Mouse (Mus musculus): ENCODE data around the gene Spdef.

Spdef gene

GRCm38 (mm10) chr17:27675453-27675852, 53.3 kb downstream of the Spdef start:
- DNase-seq, result no peak

DNA sequence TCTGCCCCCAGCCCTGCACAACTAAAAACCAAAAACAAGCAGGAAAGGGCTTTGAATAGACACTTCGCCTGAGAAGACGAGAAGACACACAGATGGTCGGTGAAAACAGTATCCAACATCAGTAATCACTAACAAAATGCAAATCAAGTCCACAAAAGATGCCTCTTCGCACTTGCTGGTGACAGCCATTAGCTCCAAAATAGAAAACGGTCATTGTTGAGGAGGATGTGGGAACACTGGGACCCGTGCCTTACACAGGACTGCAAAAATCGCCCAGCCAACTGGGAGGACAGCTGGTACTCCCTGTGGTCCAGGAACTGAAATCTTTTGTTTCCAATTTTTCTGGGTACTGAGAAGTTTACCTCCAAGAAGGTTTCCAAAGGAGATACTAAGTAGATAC, 54.8 kb downstream of the Spdef start:
- no peak for DNase-seq

GRCm38 (mm10) chr17:27671720-27672119, 57.0 kb downstream of the Spdef start:
- no peak for DNase-seq

Data from thymus, postnatal 25 days (tissue).